Mouse (Mus musculus): ENCODE measurements around the gene Mmgt1.

- TF ChIP-seq GATA1 (IDR thresholded peaks at IDR 0.05; ENCODE audit: low read length) (no peak), TAL1 (IDR thresholded peaks at IDR 0.05; ENCODE audit: low read length) (no peak)
These were observed 11.4 kb upstream of the Mmgt1 start for GRCm38 (mm10) chrX:56609285-56609622.

All from erythroblast, embryonic 14.5 days (primary cell).